Mouse (Mus musculus) cerebellum, adult 11 months (tissue): ENCODE results near the gene Scfd2.

Experiments
- DNase-seq: peaks from one replicate; pipeline ENCODE4 v3.0.0; 2022

Gene Scfd2

DNA sequence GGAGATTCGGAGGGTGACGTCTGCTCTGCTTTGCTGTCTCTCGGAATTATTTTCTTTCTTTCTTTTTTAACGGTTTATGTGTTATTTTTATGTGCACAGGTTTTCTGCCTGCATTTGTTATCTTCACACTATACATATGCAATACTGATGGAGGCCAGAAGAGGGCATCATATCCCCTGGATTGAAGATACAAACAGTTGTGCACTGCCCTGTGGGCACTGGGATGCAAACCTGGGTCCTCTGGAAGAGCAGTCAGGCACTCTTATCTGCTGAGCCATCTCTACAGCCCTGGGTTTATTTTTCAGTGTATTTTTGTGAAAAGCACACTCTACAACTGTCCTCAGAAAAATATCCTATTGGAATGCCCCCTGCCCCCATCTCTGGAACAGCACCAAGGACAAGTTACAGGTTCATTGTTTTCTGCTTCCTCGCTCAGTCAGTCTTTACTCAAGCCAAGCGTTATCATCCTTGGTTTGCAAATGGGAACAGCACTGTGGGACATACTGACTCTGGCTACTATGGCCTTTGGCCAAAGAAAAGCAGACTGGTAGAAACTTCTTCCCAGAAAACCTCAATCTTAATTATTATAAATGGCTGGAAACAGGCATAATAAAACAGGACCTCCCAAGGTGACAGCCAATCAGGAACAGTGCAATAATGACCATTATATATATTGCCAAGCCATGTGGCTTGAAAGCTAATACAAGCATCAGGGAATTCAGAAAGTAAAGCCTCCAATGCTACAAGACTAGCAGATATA, 75.9 kb downstream of the Scfd2 start:
- no peak for DNase-seq

GRCm38 (mm10) chr5:74455094-74455493, 76.5 kb downstream of the Scfd2 start:
- DNase-seq, result no peak

DNA sequence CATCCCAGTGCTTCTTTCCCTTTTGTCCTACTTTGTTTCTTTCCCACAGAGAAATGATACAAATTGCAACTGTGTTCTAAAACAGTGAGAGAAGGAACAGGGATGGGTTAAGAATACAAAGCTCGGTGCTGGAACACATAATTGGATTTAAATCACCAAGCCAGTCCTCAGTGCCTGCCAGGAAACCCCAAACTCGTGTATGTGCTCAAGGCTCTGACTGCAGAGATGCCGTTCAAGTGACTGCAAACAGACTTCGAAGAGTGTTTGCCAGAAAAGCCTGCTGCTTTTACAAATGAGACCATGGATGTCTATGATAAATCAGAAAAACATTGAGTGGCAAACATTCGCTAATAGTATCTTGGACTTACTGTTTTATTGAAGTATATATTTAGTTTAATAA, 80.6 kb downstream of the Scfd2 start:
- no peak for DNase-seq

DNA sequence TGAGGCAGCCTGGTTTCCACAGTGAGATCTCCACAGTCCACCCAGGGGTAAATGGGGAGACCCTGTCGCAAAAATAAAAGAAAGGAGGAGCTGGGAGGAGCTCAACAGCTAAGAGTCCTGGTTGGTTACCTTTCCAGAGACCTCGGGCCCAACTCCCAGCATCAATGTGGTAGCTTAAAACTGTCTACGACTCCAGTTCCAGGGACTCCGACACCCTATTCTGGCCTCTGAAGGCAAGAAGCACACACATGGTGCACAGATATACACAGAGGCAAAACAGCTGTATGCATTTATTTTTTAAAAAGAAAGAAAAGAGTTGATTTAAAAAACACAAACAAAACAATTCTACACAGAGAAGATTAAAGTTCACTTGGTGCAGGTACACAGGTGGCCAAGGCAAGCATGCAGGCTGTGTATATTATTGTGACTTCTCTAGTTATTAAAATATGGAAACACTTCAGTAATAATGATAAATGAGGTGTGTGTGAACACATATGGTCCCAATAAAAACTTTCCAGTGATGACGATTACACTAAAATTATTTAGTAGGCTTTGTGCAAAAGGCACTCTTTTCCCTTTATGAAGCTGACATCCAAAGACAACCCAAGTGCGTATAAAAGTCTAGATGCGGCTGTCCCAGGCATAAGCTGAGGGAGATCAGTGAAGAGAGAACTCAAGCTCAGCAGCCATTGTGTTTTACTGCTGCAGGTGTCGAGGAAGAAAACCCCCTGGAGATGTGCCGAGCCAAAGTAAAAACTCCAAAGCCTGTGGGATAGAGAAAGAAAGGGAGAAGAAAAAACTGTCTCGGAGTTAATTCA, 83.8 kb downstream of the Scfd2 start:
- DNase-seq, result no peak

GRCm38 (mm10) chr5:74445861-74446260, 85.7 kb downstream of the Scfd2 start:
- no peak for DNase-seq

DNA sequence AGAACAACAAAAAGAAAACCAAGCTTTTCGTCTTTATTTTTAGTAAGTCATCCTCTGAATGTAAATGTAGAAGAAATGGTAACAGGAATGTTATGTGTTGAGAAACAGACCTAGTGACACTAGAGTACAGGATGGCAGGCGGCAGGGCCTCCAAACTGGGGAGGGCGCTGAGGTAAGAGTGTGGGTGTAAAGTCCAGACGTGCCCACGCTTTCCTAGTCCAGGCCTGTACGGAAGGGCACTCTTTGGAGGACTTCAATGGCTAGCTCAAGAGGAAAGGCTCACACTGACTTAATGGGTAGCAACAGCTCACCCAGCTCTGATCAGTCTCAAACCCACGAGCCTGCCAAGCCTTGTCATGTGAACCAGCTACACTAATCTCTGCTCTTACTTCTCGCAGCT, 93.2 kb downstream of the Scfd2 start:
- DNase-seq, result no peak

DNA sequence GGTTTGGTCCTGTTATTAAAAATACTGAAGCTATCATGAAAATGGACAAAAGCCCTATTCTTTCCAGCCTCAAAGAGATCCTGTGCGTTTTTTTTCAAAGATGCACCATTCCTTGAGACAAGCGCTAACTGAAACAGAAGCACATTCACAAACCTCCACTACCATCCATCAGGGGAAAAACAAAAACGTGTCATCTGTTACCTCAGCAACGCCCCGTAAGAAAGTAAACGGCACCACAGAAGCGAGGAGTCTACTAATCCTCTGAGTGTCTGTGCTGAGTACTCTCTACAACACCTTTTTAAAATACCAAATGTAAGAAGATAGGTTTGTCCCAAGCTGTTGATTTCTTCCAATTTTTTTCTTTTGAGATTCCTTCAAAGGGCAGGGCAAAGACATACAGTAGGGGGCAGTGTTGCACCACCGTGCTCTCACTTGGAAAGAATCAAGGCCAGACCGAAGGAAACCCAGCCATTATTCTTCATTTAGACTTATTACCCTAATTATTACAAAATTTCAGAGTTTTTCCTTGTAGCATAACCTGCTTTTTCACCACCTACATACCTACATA, 97.9 kb downstream of the Scfd2 start:
- DNase-seq, result peak; percentile 51

DNA sequence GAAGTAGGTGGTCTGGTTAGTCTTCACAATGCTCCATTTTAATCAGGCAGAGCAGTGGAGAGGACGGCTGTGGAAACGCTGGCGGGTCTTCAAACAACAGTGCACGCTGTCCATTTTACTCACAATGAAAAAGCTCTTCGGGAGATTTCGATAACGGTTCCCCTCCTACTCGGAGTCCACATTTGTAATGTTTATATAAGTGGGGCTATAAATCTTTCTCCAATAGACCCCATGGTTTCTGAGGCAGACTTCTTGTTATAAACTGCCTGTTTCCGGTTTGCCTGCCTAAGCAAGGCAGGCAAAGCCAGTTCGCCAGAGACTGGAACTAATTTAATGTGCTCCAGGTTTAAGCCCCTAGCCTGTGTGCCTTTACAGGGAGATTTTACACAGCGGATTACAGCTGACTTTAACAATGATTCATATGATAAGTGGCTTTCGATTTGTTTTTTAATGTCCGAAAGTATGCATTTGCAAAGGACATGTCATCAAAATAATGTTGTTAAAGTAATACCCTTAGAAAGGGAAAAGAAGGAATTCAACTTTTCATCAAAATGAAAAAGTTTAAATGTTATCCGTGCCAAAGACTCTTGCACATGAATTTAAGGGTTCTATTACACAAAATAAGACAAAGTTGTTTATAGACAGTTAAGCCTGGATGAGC, 98.5 kb downstream of the Scfd2 start:
- no peak for DNase-seq

DNA sequence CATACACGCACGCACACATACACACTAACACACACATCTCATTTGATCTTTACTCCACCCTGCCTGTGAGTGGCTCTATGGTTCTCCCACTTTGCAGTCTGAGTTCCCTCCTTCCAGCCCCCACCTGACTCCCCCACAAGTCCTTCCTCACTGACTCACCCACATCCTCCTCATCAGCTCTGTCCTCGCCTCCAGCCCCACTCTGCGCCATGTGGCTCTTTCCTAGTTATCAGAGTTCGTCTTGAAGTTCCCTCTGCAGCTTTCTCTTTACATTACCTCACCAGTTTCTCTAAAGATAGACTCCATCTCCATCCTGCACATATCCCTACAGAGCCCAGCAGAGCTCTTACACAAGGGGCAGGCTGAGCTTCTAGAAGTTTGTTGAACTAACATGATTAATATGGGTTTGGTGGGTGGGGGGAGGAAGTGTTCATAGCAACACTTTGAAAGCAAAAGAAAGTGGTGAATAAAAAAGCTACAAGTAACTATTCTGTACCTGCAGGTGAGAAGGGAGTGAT, 110.9 kb downstream of the Scfd2 start:
- DNase-seq, result no peak

- no peak for DNase-seq
Observed at GRCm38 (mm10) chr5:74412557-74412956, 119.0 kb downstream of the Scfd2 start.

DNA sequence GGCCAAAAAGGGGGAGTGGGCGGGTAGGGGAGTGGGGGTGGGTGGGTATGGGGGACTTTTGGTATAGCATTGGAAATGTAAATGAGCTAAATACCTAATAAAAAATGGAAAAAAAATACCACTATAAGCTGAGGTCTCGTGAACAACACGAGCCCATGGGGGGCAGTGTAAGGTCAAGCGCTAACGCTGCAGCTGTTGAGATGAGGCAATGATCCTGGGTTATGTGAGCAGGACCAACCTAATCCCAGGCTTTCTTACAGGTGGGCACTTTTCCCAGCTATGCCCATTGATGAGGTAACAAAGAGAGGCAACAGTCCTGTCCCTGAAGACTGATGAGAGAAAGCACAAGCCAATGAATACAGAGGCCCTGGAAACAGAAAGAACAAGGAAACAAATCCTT, 126.7 kb downstream of the Scfd2 start:
- no peak for DNase-seq

- DNase-seq, result no peak
Observed at GRCm38 (mm10) chr5:74404083-74404482, 127.5 kb downstream of the Scfd2 start.

DNA sequence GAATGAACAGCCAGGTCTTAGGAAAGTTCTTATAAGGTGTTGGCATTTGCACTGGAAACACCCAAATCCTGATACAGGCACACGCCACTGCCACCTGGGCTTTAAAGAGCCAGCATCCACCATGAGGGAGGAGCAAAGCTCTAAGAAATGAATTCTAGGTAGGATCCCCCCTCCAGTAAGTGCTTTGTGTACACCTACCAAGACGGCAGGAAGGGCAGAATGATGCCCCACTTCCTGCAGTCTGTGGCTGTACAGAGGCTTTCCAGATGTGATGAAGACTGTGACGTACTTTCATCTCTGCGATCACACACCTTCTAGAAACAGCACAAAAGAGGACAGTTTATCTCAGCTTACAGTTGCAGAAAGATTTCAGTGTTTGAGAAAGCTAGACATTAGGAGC, 128.9 kb downstream of the Scfd2 start:
- no peak for DNase-seq

DNA sequence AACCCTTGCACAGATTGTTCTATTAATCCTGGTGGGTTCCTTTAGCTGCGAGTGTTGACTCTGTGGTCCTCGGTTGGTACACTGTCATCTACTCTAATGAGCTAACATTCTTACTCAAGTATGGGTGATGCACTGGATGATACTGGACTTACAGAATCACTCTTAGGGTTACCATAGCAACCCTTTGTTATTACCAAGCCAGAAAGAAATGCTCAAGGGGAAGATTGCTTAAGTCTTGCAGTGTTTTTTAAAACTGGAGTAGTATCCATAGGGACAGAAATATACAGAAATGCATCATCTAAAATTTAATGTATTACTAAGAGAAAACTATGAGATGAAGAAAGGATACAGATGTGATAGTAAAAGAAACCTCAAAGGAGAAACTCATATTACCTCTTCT, 139.8 kb downstream of the Scfd2 start:
- no peak for DNase-seq

DNA sequence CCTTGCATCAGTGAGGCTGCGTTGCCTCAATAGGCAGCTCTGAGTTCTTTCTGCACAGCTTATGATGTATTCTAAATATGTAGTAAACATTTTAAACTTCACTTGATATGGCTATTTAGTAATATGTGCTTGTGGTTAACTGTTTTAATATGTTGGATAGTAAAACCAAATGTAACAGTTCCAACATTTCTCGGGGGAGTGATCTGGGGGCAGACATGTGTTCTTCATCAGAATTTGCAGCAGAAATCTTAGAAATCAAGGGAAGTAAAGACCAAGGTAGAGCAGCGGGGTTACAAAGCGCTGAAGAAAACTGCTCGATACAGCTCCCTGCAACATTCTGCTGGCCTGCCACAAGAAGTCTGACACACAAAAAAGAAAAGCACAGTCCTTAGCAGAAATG, 140.2 kb downstream of the Scfd2 start:
- DNase-seq, result no peak

DNA sequence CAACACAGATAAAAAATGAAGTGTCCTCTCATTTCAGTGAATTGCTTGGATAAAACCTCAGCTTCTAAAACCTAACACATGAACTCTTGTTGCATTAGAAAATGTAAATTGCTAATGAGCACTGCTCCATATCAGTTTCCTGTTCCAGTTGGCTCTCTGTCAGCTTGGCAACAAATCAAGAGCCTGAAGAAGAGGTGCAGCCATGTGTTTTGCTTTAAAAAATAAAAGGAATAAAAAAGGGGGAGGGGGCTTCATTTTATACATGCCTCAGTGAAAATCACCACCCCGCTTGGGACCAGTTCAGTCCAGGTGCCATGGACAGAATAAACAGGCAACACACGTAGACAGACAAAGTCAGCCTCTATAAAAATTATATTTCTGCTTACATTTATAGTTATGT, 142.7 kb downstream of the Scfd2 start:
- DNase-seq, result no peak

DNA sequence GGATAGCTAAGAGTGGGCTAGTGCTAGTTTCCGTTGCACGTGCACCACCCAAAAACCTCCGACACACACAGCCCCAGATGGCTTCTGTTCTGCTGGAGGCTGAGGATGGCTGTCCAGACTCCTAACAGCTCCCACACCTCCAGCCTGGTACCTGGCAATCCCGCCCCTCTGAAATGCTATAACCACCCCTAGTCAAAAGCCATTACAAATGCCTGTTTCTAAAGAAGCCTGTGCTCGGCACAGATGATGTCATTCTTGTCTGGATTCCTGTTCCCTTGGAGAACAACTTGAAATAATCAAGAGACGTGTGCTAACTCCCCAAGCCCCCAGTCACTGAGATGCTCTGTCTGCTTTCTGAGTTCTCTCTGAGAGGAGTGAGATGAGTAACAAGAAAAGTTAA, 143.5 kb downstream of the Scfd2 start:
- no peak for DNase-seq

DNA sequence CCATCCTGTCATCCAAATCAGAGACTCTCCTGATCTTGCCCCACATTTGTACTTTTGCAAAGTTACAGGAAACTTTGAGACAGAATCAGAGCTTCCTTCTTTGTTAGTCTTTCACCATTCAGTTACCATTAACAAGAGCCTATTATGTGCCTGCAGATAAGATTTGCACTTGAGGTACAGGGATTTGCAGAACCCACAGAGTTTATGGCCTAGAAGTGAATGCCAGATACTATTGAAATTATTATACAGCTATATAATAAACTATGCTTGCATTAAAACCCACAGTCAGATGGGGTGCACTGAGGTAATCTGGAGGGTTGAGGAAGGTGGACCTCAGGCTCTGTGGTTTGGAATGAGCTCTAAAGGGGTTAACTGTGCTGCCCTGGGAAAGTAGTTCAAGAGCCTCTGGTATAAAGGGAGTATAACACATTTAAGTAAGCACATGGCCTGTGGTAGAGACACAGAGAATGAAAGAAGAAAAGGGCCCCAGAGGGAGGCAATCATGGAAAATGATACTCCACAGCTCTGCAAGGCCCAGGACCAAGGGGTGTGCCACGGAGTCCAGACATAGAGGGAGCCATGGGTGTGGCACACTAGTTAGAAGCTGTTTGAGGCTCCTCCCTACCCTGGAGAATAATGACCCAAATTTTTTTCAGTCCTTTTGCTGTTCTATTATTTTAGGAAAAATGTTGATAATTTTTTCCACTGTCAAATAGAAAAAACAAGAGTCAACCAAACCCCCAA, 144.2 kb downstream of the Scfd2 start:
- DNase-seq, result no peak

- DNase-seq, result no peak
Observed at GRCm38 (mm10) chr5:74380045-74380444, 151.5 kb downstream of the Scfd2 start.

DNA sequence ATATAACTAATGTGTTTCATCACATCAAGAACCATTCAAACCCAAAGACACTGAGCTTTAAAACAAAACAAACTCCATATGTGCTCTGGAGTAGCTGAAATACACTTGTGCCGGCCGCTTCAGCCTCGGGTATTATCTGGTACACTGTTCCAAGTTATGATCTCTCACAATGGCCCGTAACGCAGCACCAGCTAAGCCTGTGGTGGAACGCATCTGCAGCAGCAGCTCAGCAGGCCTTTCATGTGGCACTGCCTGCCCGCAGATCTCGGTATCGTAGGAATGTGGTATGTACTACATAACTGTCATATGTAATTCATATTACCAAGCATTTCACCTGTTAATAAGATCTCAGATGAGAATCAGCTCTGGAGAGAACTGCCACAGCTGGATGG, 164.9 kb downstream of the Scfd2 start:
- no peak for DNase-seq

DNA sequence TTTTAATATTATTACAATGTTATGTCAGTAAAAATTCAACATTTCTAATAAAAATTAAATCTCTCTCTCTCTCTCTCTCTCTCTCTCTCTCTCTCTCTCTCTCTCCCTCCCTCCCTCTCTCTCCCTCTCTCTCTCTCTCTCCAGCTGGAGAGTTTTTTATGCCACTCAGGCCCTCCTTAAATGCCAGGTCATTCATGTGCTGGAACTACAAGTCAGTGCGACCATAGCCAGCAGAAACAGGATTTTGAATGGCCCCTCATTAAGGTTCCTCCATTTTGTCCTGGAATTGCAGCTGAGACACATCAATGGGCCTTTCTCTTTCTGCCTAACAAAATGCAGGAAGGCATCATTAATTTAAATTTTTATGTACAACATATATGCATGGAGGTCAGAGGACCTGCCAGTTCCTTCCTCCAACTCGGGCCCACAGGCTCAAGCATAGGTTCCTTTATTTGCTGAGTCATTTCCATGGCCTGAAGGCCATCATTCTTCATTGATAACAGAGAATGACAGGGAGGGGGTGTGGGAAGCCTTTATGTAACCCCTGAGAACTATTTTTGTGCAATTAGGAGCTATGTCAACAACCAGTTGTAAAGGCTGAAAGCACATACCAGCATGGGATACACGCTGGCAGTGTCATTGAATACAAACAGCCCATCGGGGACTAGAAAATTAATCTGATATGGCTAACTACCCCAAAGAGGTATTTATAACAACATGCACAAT, 165.4 kb downstream of the Scfd2 start:
- DNase-seq, result no peak

GRCm38 (mm10) chr5:74365408-74365807, 166.2 kb downstream of the Scfd2 start:
- no peak for DNase-seq
